Mouse (Mus musculus) kidney, embryonic 15.5 days (tissue): Measurements from ENCODE around the gene Atrnl1. TPM values are rescaled to one million over a fixed set of nuclear protein-coding genes. Genes with fewer than 3 reads are reported as not detected.
"Not testable (repeated sequence)": the region's sequence is repeated elsewhere in the genome, so short reads cannot be mapped to it uniquely, and the experiment has no call there.

Experiments used
- ATAC-seq: fragments of 200-750 bp; cut with Nextera tagmentation; replicated peaks from 2 replicates; pipeline ENCODE4 v1.8.0; 2017; ENCODE audit warnings: moderate TSS enrichment; ENCODE audit not compliant: low FRiP score
- H3K27ac ChIP-seq: fragments of 300-500 bp; sonication (generic); 2 replicates; pipeline ENCODE4 v1.5.1; 2015; ENCODE audit warnings: mild to moderate bottlenecking, inconsistent platforms
- H3K27me3 ChIP-seq: fragments of 300-500 bp; sonication (generic); 2 replicates; pipeline ENCODE4 v1.6.1; 2015; ENCODE audit warnings: inconsistent platforms
- H3K36me3 ChIP-seq: fragments of 300-500 bp; sonication (generic); 2 replicates; pipeline ENCODE4 v1.6.1; 2015; ENCODE audit warnings: inconsistent platforms
- H3K4me1 ChIP-seq: fragments of 300-500 bp; sonication (generic); 2 replicates; pipeline ENCODE4 v1.6.1; 2015; ENCODE audit warnings: inconsistent platforms
- H3K4me2 ChIP-seq: fragments of 300-500 bp; sonication (generic); 2 replicates; pipeline ENCODE4 v1.6.1; 2015; ENCODE audit warnings: moderate library complexity, mild to moderate bottlenecking, inconsistent platforms
- H3K4me3 ChIP-seq: fragments of 300-500 bp; sonication (generic); replicated peaks from 2 replicates; pipeline ENCODE4 v1.5.1; 2015; ENCODE audit warnings: mild to moderate bottlenecking, inconsistent platforms
- H3K9ac ChIP-seq: fragments of 300-500 bp; sonication (generic); 2 replicates; pipeline ENCODE4 v1.6.1; 2015; ENCODE audit warnings: mild to moderate bottlenecking, inconsistent platforms
- H3K9me3 ChIP-seq: fragments of 300-500 bp; sonication (generic); replicated peaks from 2 replicates; pipeline ENCODE4 v1.6.1; 2016; ENCODE audit warnings: inconsistent platforms
- WGBS: fragments of 180-500 bp; shearing (Covaris S2); methylation state at CpG from one replicate; pipeline ENCODE4 v1.1.7; 2015; ENCODE audit warnings: mixed read lengths; 5-methylcytosine and 5-hydroxymethylcytosine counted together
- polyA plus RNA-seq: library from polyadenylated mRNA; unstranded; fragments of >200 nt; fragmentation: Nextera tagmentation; extraction: Ambion mirVana; gene quantifications from 2 replicates; pipeline ENCODE4 v1.2.1, GENCODE M21; 2015

Gene Atrnl1
- polyA plus RNA-seq, 1 experiment from 2014 or later = 9.2 TPM

DNA sequence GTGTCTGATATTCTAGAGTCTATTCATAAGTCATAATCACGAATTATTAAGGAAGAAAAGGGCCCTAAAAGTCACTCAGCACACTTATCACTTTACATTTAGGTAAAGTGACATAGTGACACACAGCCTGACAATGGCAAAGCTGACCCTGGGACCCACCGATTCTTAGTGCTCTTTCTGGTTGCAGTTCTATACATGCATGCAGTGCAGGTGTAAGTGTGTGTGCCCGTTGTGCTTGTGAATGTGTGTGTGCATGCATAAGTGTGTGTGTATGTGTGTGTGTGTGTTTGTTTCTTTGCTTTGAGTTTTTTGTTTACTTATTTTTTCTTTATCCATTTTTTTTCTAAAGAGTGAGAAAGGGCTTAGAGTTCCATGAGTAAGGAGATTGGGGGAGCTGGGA is 425.3 kb downstream of the Atrnl1 start:
- H3K4me2 ChIP-seq = no peak overlapping the region
- no peak for ATAC-seq
- no peaks in the 10 kb centered on the region for H3K36me3 ChIP-seq
- H3K4me3 ChIP-seq = no peak overlapping the region
- H3K9me3 ChIP-seq = no peaks in the 10 kb centered on the region
- H3K9ac ChIP-seq = no peak overlapping the region
- H3K27ac ChIP-seq = no peak overlapping the region
- H3K27me3 ChIP-seq = no peaks in the 10 kb centered on the region
- 88% methylated on average over 3 of the region's 3 CpGs for WGBS
- no peaks in the 10 kb centered on the region for H3K4me1 ChIP-seq

DNA sequence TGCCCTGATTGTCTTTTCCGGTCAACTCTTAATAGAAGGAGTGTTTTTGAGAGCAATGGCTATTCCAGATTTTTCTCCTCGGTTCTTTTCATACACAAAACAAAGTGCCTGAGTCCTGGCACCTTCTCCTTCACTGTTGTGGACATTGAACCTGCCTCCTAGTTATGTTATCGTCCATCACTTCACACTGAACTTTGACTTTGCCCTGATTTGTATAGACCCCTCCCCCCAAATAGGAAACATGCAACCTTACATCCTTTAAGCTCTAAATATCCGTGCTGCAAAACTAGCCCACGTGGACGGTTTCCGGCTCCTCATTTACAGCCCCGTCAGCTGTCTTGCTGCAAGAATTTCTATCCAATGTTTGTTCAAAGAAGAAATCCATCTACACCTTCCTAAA is 432.3 kb downstream of the Atrnl1 start:
- Histone ChIP-seq H3K9ac (no peak overlapping the region), H3K4me2 (no peak overlapping the region), H3K27me3 (no peaks in the 10 kb centered on the region), H3K4me1 (peaks cover 9% of the 10 kb centered on the region), H3K27ac (no peak overlapping the region), H3K4me3 (no peak overlapping the region), H3K36me3 (peaks cover 8% of the 10 kb centered on the region; the same call in 1 of the 2 replicates), H3K9me3 (no peaks in the 10 kb centered on the region)
- 60% methylated on average over 8 of the region's 8 CpGs for WGBS
- ATAC-seq = no peak

DNA sequence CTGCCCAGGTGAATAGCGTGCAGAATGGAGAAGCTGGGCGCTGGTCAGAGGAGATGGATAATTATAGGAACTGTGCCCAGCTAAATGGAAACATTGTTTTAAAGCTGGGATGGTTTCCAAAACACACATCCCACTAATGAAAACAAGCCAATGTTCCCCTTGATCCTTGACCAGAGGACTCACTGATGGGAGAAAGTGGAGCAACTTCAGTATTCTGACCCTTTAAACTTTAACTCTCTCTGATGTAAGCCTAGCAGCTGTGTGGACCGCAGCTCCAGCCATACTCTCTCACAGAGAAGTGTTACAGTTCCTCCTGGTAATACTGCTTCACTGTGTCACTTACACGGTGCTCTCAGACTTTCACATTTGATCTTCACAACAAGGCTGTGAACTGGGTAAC is 432.7 kb downstream of the Atrnl1 start:
- Histone ChIP-seq H3K4me2 (no peak overlapping the region), H3K4me3 (no peak overlapping the region), H3K4me1 (peaks cover 9% of the 10 kb centered on the region), H3K36me3 (peaks cover 8% of the 10 kb centered on the region; the same call in 1 of the 2 replicates), H3K9me3 (no peaks in the 10 kb centered on the region), H3K27me3 (no peaks in the 10 kb centered on the region), H3K27ac (no peak overlapping the region), H3K9ac (no peak overlapping the region)
- 34% methylated on average over 4 of the region's 4 CpGs for WGBS
- ATAC-seq = no peak; the same call in 1 of the 2 replicates

DNA sequence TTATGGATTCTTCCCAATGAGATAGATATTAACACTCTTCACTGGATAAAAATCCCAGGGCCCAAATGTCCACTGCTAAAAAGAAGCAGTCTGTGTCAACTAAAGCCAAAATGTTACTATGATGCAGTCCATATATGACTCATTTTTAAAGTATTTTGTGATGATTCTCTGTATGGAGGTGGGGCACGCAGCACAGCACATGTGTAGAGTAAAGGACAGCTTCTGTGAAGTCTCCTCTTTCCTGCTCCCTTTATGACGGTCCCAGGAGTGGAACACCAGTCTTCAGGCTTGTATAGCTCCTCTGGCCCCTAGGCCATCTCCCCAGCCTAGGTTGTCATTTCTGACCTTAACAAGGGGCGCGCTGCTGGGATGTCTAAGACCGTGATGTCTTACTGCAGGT is 434.0 kb downstream of the Atrnl1 start:
- Histone ChIP-seq H3K9me3 (no peaks in the 10 kb centered on the region), H3K27ac (no peak overlapping the region), H3K27me3 (no peaks in the 10 kb centered on the region), H3K9ac (no peak overlapping the region), H3K4me1 (peaks cover 9% of the 10 kb centered on the region), H3K36me3 (peaks cover 8% of the 10 kb centered on the region; the same call in 1 of the 2 replicates), H3K4me3 (no peak overlapping the region), H3K4me2 (no peak overlapping the region)
- 95% methylated on average over 5 of the region's 5 CpGs for WGBS
- ATAC-seq = no peak

DNA sequence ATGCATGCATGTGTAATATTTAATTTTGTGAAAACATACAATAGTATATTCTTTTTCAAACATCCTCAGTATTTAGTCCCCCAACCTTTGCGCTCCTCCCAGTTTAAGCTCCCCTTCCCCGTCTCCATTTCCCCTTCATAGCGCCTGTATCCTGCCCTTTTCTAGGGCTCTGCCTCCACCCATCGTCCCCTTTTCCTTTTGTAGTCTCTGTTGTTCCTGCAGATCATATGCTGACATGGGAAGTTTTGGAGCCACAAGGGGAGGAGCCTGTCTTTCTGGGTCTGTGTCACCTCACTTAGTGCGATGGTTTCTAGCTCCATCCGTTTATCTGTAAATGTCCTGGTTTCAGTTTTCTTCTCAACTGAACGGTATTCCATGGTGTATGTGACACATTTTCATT is 435.8 kb downstream of the Atrnl1 start:
- peaks cover 7% of the 10 kb centered on the region; the same call in 1 of the 2 replicates for H3K36me3 ChIP-seq
- no peak overlapping the region for H3K27ac ChIP-seq
- no peak overlapping the region for H3K4me2 ChIP-seq
- no peaks in the 10 kb centered on the region for H3K9me3 ChIP-seq
- WGBS = 91% methylated on average over 7 of the region's 7 CpGs
- no peaks in the 10 kb centered on the region for H3K27me3 ChIP-seq
- no peak for ATAC-seq
- H3K4me1 ChIP-seq = peaks cover 9% of the 10 kb centered on the region
- H3K4me3 ChIP-seq = no peak overlapping the region
- H3K9ac ChIP-seq = no peak overlapping the region

DNA sequence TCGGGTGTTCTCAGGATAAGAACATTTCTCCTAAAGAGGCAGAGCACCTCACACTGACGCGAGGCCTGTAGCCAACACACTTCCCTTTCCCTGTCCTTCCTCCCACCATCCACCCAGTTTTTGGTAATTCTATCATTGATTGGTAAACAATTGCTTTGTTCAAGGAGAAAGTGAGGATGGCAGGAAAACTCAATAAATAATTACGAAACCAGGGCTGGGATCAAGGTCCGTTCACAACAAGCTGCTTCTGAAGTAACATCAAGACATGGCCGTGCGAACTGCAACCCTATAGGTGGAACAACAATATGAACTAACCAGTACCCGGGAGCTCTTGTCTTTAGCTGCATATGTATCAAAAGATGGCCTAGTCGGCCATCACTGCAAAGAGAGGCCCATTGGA is 439.6 kb downstream of the Atrnl1 start:
- not testable (repeated sequence) for H3K4me3 ChIP-seq, H3K4me1 ChIP-seq, H3K36me3 ChIP-seq, H3K4me2 ChIP-seq, ATAC-seq, H3K27ac ChIP-seq, H3K9me3 ChIP-seq, H3K27me3 ChIP-seq, H3K9ac ChIP-seq
- WGBS = 89% methylated on average over 9 of the region's 9 CpGs

DNA sequence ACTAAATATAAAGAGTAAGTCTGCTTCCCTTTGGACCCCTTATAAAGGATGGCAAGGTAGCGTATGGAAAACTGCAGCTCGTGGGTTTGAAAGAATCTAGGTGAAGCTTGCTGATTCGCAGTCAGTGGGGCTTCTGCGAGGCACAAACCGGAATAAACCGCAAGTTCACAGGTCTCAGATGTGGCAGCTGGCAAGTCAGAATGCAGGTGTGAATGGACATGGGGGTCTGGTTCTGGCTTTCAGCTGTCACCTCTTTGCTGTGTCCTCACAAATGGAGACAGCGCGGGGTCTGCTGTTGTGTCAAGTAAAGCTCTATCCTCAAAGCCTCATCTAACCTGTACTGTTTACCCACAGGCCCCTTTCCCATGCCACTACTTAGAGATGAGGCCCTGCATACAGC is 440.2 kb downstream of the Atrnl1 start:
- Histone ChIP-seq H3K9me3 (no peaks in the 10 kb centered on the region), H3K4me1 (no peaks in the 10 kb centered on the region), H3K9ac (no peak overlapping the region), H3K4me3 (no peak overlapping the region), H3K27me3 (no peaks in the 10 kb centered on the region), H3K4me2 (no peak overlapping the region), H3K27ac (no peak overlapping the region), H3K36me3 (no peaks in the 10 kb centered on the region)
- 89% methylated on average over 8 of the region's 8 CpGs for WGBS
- no peak for ATAC-seq

DNA sequence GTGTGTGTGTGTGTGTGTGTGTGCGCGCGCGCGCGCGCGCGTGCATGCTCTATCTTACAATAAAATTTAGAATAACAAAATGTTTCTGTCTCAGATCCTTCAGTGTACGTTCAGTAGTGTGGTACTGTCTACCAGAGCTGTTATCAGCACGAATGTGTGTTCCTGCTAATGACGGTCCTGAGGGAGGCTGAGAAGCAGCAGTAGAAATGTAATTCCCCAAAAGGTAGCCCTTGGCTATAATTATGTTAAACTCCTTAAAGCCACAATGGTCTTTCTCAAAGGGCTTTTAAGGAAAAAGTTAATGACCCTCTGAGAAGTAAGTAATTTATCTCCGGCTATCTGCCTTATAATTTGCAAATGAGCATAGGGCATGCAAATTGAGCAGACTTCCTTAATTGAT is 441.1 kb downstream of the Atrnl1 start:
- Histone ChIP-seq H3K9me3 (no peaks in the 10 kb centered on the region), H3K9ac (no peak overlapping the region), H3K27me3 (no peaks in the 10 kb centered on the region), H3K4me2 (no peak overlapping the region), H3K4me3 (no peak overlapping the region), H3K27ac (no peak overlapping the region), H3K4me1 (no peaks in the 10 kb centered on the region), H3K36me3 (no peaks in the 10 kb centered on the region)
- ATAC-seq = no peak
- WGBS = 81% methylated on average over 13 of the region's 13 CpGs

DNA sequence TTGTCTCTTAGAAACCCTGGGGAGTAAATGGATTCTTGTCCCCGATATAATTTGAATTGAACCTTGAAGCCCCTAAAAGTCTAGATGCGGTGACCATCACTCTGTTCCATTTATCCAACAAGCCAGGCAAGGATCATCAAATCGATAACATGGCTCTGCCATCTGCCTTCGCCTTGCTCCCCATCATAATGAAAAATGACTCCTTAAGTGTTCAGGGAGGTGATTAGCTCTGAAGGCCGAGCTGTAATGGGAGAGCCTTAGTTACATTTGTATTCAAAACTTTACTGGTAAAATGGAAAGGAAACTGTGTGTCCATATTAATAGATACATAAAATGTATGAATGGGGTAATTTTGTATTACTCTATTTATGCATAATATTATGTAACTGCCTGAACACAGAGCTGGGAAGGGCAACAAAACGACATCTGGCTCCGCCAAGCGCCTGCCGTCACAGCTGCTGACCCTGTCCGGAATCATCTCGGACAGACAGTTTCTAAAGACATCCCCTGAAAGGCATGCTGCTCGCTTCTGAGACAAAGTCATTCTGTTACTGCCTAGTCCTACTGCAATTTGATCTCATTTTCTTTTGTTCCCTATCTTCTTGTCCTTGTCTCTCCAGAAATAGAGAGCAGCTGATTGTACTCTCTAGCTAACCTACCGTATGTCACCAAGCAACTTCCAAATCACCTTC is 441.8 kb downstream of the Atrnl1 start:
- 58% methylated on average over 13 of the region's 13 CpGs for WGBS
- H3K4me1 ChIP-seq = no peaks in the 10 kb centered on the region
- no peaks in the 10 kb centered on the region for H3K36me3 ChIP-seq
- H3K9me3 ChIP-seq = no peaks in the 10 kb centered on the region
- no peaks in the 10 kb centered on the region for H3K27me3 ChIP-seq
- H3K9ac ChIP-seq = no peak overlapping the region
- H3K4me3 ChIP-seq = no peak overlapping the region
- no peak overlapping the region for H3K4me2 ChIP-seq
- no peak overlapping the region for H3K27ac ChIP-seq
- ATAC-seq = no peak

DNA sequence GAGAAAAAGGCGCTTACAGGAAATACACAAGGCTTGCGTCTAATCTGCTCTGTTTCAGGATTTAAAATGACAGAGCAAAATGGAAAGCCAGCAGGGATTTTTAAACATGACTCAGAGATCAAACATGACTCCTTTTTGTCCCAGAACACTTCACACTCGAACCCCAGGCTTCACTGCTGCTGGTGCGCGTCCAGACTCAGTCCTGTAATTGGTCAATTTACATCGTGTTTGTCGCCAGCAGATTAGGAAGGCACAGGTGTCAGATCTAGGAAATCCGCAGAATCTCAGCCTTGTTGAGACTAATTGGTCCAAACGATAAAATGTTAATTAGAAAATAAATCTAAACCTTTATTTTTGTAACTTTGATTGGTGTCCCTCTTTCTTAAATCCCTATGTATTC is 448.9 kb downstream of the Atrnl1 start:
- WGBS = 56% methylated on average over 9 of the region's 9 CpGs
- Histone ChIP-seq H3K4me1 (peaks cover 48% of the 10 kb centered on the region), H3K36me3 (no peaks in the 10 kb centered on the region), H3K9me3 (no peaks in the 10 kb centered on the region), H3K27ac (no peak overlapping the region), H3K9ac (no peak overlapping the region), H3K4me3 (no peak overlapping the region), H3K4me2 (no peak overlapping the region), H3K27me3 (no peaks in the 10 kb centered on the region)
- no peak for ATAC-seq

DNA sequence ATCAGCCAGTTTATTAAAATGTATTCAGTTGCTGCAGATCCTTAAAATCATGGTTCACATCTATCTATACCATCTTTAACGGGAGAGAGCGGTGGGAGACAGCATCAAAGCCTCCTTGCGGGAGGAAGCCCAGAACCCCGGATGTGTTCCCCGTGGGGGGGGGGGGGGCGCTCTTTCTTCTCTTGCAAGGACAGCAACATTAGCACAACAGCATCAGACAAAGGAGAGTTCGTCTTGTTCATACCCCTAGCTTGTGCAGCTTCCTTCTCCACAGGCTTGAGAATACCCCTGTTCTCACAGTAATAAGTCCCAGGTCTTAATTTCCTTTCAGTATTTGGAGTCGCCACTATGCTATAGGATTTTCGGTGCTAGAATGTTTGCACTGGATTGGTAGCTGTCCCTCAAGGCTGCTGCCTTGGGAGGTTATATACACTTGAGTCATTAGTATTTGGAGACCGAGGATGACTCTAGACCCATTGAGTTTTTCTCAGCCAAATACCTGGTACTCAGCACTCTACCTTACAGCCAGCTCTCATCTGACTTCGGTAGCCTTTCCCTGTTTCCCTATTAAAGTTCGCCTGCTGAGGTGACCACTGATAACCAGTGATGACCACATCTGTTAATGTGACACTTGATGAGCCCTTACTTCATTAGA is 449.5 kb downstream of the Atrnl1 start:
- Histone ChIP-seq H3K27ac (no peak overlapping the region), H3K4me2 (peak overlapping the region; percentile 26), H3K36me3 (no peaks in the 10 kb centered on the region), H3K9ac (no peak overlapping the region), H3K4me1 (peaks cover 50% of the 10 kb centered on the region), H3K4me3 (no peak overlapping the region), H3K9me3 (no peaks in the 10 kb centered on the region), H3K27me3 (no peaks in the 10 kb centered on the region)
- WGBS = 40% methylated on average over 12 of the region's 12 CpGs
- ATAC-seq = no peak

DNA sequence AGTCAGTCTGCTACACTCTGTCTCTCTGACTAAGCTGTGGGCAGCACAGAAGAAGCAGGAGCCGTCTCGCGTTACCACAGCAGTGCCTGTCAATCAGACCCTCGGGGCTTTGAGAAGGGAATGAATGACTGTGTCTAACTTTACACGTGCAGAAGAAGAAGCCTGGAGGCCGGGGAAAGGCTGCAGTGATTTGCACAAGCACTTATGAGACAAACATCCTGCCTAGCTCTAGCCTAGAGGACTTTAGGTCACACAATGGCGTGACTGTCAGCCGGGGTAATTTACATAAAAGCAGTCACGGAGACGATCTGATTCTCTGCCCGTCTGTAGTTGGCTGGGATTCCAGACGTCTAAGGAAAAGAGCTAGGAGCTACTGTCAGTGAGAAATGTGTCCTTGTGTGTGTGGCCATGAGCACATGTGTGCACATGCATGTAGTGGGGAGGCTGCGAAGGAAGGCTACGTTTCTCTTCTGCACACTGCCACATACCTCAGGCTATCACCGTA is 450.1 kb downstream of the Atrnl1 start:
- no peak for ATAC-seq
- no peaks in the 10 kb centered on the region for H3K36me3 ChIP-seq
- H3K9ac ChIP-seq = no peak overlapping the region
- H3K4me2 ChIP-seq = peak overlapping the region; percentile 26
- H3K27me3 ChIP-seq = no peaks in the 10 kb centered on the region
- WGBS = 28% methylated on average over 15 of the region's 15 CpGs
- no peaks in the 10 kb centered on the region for H3K9me3 ChIP-seq
- H3K4me3 ChIP-seq = no peak overlapping the region
- H3K27ac ChIP-seq = no peak overlapping the region
- peaks cover 50% of the 10 kb centered on the region for H3K4me1 ChIP-seq
